Comparison of ENCODE assay signal across 7 mouse cellular contexts in the genomic region with DNA sequence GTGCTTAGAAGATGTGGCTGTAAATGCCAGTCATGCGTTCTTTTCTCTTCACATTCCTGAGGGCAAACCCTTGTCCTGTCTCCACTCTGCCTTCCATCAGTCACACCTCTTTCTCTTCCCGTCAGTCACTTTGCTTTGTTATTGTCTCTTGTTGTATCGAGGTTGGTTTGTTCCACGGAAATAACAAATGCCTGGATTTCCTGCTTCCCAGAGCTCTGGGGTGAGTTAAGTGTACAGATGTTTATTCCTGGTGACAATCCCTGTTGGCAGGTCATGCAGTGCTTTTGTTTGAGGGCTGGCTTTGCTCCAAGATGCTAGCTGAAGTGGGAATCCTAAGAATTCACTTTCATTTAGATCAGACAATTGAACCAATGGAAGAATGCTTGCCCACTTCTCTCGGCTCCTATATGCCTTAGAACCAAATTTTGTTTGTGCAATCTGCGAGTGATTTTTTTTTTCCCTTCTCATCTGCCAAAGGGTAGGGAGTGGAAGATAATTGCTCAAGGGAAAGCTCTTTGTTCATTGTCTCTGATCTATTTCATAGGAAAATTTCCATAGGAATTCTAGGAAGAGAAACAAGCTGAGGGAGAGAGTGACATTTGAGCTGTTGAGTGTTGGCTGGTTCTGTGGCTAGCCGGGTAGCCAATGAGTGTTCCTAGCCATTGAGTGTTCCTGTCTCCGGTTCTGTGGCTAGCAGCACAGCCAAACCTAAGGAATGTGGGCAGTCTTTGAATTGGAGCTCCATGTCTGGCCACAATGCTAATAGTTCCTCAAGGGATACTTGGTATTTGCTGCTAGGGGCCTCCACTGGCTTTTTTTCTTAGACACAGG.
A peak's percentile ranks its signal among the peaks of the same experiment; 100 is the strongest.
DNase-seq lines count a peak whose midpoint lies in the region; ATAC-seq lines count a peak whose summit lies in the region.

No protein-coding gene starts in this region.

- ATAC-seq in embryonic facial prominence, embryonic 13.5 days (ENCODE audit: insufficient number of reproducible peaks, insufficient read depth, low FRiP score, low TSS enrichment, low read depth), result no peak
- peak; percentile 46 for ATAC-seq in lung, embryonic 15.5 days (ENCODE audit: borderline replicate concordance, extremely low read depth, low FRiP score, low TSS enrichment)

- no peaks in the 10 kb centered on the region for H3K36me3 ChIP-seq in embryonic facial prominence, embryonic 13.5 days
- no peaks in the 10 kb centered on the region for H3K36me3 ChIP-seq in lung, embryonic 15.5 days

- H3K4me1 ChIP-seq in embryonic facial prominence, embryonic 13.5 days, result peaks cover 12% of the 10 kb centered on the region
- peaks cover 16% of the 10 kb centered on the region for H3K4me1 ChIP-seq in lung, embryonic 15.5 days

- H3K27me3 ChIP-seq in embryonic facial prominence, embryonic 13.5 days, result no peaks in the 10 kb centered on the region
- no peaks in the 10 kb centered on the region for H3K27me3 ChIP-seq in lung, embryonic 15.5 days

- H3K27ac ChIP-seq in embryonic facial prominence, embryonic 13.5 days, result peak overlapping the region; percentile 52
- H3K27ac ChIP-seq in lung, embryonic 15.5 days, result peak overlapping the region; percentile 68

- DNase-seq in adrenal gland, postnatal 14 days, result peak; percentile 54
- DNase-seq in heart, postnatal 4 days, result peak; percentile 79
- DNase-seq in ovary, adult 18-20 months (ENCODE audit: low spot score), result no peak
- DNase-seq in left cerebral cortex, postnatal 25 days (ENCODE audit: low spot score in 2 of 2), result no peak
- DNase-seq in spleen, adult 12 weeks (ENCODE audit: low spot score), result no peak

- peak overlapping the region; percentile 3; the same call in 1 of the 2 replicates for H3K4me2 ChIP-seq in embryonic facial prominence, embryonic 13.5 days
- H3K4me2 ChIP-seq in lung, embryonic 15.5 days, result no peak overlapping the region

- H3K9ac ChIP-seq in embryonic facial prominence, embryonic 13.5 days, result no peak overlapping the region
- no peak overlapping the region for H3K9ac ChIP-seq in lung, embryonic 15.5 days

- H3K9me3 ChIP-seq in embryonic facial prominence, embryonic 13.5 days, result no peaks in the 10 kb centered on the region
- no peaks in the 10 kb centered on the region for H3K9me3 ChIP-seq in lung, embryonic 15.5 days

- WGBS in embryonic facial prominence, embryonic 13.5 days, result 10% methylated on average over 8 of the region's 8 CpGs
- 14% methylated on average over 8 of the region's 8 CpGs for WGBS in lung, embryonic 15.5 days

- no peak overlapping the region for H3K4me3 ChIP-seq in embryonic facial prominence, embryonic 13.5 days
- no peak overlapping the region for H3K4me3 ChIP-seq in lung, embryonic 15.5 days

- intact Hi-C loops in left cerebral cortex, postnatal 25 days (cut with DNase I), result no loop called here

Comparison
In these comparisons a context has a peak if more than half of its experiments do, and no peak if none do; other contexts are left out.
1. DNase-seq: peak in adrenal gland, postnatal 14 days (single experiment) and heart, postnatal 4 days (single experiment); none in ovary, adult 18-20 months (single experiment), left cerebral cortex, postnatal 25 days (0 of 2) and spleen, adult 12 weeks (single experiment).